Mouse (Mus musculus) adrenal gland, postnatal 14 days (tissue): ENCODE results near the gene Tmem234. TPM values are rescaled to one million over a fixed set of nuclear protein-coding genes. Genes with fewer than 3 reads are reported as not detected.
A peak's percentile ranks its signal among the peaks of the same experiment; 100 is the strongest.
"Not testable (repeated sequence)": the region's sequence is repeated elsewhere in the genome, so short reads cannot be mapped to it uniquely, and the experiment has no call there.

Experiments used
- DNase-seq: peaks from one replicate; pipeline ENCODE4 v3.0.0; 2021; ENCODE audit warnings: mixed read lengths
- long read RNA-seq, 2 experiments: library from polyadenylated mRNA; stranded (forward); transcript quantifications; one replicate each; pipeline ENCODE4 v2.0.0; 2021
- total RNA-seq: library from RNA; stranded (reverse); gene quantifications from 2 replicates; pipeline ENCODE4 v1.2.3, GENCODE M21; 2021

The Tmem234 gene
- 82.6 and 89.8 TPM in 2 replicates for total RNA-seq
- long read RNA-seq, experiment 1, transcript Tmem234-210 (5 exons, 1,519 nt), result minor isoform, 21 of 190 reads
- long read RNA-seq, experiment 1, transcript Tmem234-212 (6 exons, 680 nt), result minor isoform, 15 of 190 reads
- long read RNA-seq, experiment 1, transcript Tmem234-218 (4 exons, 1,124 nt), result minor isoform, 12 of 190 reads
- long read RNA-seq, experiment 1, transcript Tmem234-201 (5 exons, 1,437 nt), result major isoform, 50 of 190 reads
- long read RNA-seq, experiment 1, partial matches to known transcripts, result 21 of 190 reads
- long read RNA-seq, experiment 1, other reads (novel, unspliced or antisense), result 43 of 190 reads
- long read RNA-seq, experiment 2, transcript Tmem234-220 (4 exons, 652 nt), result minor isoform, 11 of 134 reads
- long read RNA-seq, experiment 2, transcript Tmem234-212 (6 exons, 680 nt), result minor isoform, 18 of 134 reads
- long read RNA-seq, experiment 2, transcript Tmem234-210 (5 exons, 1,519 nt), result minor isoform, 16 of 134 reads
- long read RNA-seq, experiment 2, transcript Tmem234-201 (5 exons, 1,437 nt), result major isoform, 44 of 134 reads
- long read RNA-seq, experiment 2, partial matches to known transcripts, result 14 of 134 reads
- long read RNA-seq, experiment 2, other reads (novel, unspliced or antisense), result 19 of 134 reads

- DNase-seq, result peak; percentile 93
These were observed at the start of gene Tmem234, which contains the start of gene Eif3i for GRCm38 (mm10) chr4:129600233-129601158. Tmem234 (plus strand) TSS chr4:129600668. Eif3i (minus strand) TSS chr4:129600648.

GRCm38 (mm10) chr4:129554512-129554911 is 46.0 kb upstream of the Tmem234 start:
- DNase-seq, result not testable (repeated sequence)

GRCm38 (mm10) chr4:129555421-129555861 is 45.0 kb upstream of the Tmem234 start:
- peak; percentile 89 for DNase-seq

DNA sequence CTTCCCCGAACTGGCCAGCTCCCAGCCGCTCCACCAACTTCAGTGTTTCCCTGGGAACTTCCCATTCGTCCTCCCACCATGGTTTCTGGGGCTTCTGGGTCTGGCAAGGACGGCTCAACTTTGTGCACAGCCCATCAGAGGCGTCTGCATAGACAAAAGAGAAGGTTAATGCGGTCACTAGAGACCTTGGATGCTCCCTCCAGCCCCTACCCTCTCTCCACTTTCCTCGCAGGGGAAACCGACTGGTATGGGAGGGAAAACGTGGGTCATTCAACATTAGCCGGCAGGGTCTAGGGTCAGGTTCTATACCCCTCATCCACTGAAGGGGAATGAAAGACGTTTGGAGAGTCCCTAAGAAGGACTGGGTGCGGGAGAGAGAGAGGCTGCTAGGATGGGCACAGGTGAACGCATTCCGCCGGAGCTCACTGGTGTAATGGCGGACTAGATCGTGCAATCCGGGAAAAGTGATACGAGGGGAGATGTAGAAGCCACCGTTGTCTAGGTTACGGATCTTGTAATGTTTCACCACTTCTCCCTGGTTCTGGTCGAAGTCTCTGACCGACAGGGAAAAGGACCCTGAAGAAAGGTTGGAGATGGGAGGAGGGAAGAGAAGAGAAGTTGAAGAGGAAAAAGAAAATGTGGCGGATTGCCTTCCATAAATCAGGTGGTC is 44.5 kb upstream of the Tmem234 start:
- DNase-seq, result no peak

DNA sequence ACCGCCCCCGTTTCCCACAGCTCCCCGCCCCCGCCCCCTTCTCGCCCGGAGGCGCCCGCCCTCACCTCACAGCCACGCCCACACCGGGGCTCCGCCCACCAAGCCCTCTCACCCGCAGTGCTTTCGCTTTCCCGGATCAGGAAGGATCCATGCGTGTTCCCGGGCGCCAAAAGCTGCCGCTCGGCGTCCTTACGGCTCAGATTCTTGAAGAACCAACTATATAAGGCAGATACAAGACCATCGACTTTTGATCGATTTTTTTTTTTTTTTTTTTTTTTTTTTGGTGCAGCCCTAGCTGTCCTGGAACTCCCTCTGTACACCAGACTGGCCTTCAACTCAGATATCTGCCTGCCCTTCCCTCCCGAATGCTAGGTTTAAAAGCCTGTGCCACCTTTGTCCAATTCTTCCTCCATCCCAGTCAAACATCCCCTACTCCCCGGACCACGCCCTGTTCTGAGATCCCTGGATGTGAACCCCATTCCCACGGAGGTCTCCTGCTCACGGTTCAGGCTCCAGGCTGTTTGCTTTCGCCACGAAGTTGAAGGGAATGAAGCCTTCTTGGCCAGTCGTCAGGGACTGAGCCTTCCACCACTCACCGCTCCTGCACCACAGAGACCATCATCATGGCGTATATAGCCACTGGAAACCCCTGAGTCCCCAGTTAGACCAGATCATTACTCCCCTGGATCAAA is 43.8 kb upstream of the Tmem234 start:
- DNase-seq, result peak; percentile 97

- peak; percentile 11 for DNase-seq
These were observed 43.1 kb upstream of the Tmem234 start for GRCm38 (mm10) chr4:129557256-129557808.

DNA sequence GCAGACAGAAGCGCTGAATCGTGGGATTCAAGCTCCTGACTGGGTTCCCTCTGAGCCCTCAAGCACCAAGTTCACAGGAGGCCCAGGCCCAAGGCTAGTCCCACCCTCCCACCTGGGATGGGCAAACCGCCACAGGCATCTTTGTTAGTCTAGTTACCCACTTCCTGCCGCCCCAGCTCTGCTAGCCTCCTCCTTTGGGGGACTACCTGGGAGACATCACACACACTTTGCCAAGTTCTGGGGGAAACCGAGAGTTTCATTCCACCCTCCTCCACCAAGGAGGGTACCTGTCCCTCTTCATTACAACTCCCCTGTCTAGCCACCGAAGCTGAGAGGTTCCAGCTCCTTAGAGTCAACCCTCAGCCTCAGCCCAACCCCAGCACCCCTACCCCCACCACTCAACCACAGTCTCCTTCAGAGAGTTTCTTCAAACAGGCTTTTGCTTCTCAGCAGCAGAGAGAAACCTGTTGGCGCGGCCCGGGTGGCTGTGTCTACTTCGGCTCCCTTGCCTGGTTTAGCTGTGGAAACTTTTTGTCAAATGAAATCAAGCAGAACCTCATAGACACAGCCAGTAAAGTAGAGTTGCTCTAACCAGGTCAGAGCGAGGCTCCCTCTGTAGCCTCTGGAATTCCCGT is 42.0 kb upstream of the Tmem234 start:
- DNase-seq, result peak; percentile 35

GRCm38 (mm10) chr4:129561184-129561583 is 39.3 kb upstream of the Tmem234 start:
- DNase-seq, result no peak

DNA sequence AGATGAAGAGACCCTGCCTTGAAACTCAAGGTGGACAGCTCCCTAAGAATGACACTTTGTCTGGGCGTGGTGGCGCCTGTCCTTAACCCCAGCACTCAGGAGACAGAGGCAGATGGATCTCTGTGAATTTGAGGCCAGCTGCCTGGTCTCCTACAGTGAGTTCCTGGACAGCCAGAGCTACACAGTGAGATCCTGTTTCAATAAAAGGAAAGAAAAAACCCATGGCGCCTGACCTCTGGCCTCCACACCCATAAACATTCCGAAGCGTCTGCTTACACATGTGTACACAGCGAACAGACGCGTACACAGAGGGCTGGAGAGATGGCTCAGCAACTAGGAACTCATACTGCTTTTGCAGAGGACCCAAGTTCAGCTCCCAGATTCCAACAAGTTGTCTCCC is 36.8 kb upstream of the Tmem234 start:
- DNase-seq, result no peak

- no peak for DNase-seq
These were observed 35.3 kb upstream of the Tmem234 start for GRCm38 (mm10) chr4:129565139-129565538.

DNA sequence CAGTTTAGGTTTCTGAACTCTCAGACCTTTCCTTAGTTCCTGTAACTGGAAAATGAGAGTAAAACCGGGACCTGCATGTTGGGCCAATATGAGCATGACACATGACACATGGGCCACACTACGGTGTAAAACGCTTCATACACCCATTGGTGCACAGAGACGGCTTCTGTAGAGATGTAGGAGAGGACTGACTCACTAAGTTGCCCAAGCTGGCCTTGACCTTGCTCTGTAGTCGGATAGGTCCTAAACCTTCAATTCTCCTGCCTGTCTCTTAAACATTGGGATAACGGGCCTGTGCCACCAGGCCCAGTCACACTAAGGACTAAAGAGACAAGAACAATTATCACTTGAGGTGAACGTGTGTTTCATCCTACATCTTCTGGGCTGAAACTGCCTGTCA is 32.1 kb upstream of the Tmem234 start:
- peak; percentile 45 for DNase-seq

DNA sequence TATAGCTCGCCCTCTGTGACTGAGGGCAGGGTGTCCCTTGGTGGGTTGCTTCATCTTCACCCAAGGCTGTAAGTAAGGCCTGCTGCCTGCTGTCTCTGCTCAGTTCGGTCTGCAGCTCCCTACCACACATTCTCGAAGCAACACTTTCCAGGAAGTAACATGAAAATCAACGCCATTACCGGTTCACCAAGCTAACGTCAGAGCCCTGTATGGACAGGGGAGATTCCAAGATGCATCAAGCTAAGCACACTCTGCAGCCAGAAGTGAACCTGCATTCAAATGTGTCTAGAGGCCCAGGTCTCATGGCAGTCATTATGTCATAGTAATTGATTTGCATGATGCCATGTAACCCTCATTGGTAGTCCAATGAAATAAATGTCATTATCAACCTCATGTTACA is 30.4 kb upstream of the Tmem234 start:
- DNase-seq, result no peak

- no peak for DNase-seq
These were observed 28.9 kb upstream of the Tmem234 start for GRCm38 (mm10) chr4:129571551-129572084.

DNA sequence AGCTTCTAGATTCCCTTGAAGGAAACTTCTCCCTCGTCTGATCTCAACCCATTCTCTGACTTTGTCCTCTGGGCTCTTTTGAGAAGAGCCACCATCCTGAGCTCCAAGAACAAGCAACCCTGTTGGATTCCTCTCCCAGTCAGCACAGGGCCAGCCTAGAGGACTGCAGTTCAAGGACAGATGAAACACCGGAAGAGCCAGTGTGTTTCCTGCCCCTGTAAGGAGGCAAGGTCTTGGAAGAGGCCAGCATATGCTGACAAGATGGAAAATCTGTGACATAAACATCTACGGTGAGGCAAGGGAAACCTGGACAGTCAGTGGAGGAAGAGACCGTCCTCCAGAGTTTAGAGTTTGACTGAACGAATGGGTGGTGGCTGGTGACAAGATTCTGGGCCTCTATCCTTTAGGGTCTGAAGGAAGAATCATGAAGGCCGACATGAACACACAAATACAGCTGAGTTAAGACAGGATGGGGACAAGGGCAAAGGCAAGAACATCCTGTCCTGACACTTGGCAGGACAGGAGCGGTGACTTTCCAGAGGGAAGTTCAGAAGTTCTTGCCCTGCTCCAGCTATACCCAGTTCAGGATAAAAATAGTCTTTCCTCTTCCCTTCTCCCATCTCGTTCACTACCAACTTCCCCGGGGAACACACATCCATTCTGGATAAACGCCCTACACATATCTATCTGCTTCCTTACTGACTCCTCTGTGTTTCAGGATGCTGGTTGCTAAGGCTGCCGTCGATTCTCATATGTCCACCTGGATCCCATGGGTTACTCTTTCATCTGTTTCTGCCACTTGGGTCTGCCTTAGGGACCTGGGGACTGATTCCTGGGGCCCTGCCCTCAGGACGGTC is 28.0 kb upstream of the Tmem234 start:
- DNase-seq, result no peak

DNA sequence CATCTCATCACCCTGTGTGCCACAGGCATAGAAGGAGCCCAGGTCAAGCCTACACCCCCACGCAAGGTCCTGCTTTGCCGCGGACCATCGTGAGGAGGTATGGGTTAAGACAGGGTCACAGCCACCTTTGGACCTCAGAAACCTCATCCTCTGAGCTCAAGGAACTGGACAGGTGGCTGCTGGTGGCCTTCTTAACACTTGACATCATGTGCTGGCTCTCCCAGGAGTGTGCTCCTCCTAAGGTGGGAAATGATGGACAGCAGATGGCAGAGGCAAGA is 27.4 kb upstream of the Tmem234 start:
- no peak for DNase-seq

- DNase-seq, result no peak
These were observed 27.0 kb upstream of the Tmem234 start, which contains the start of gene Lck for GRCm38 (mm10) chr4:129573430-129573829. Lck (minus strand) TSS chr4:129573641.

DNA sequence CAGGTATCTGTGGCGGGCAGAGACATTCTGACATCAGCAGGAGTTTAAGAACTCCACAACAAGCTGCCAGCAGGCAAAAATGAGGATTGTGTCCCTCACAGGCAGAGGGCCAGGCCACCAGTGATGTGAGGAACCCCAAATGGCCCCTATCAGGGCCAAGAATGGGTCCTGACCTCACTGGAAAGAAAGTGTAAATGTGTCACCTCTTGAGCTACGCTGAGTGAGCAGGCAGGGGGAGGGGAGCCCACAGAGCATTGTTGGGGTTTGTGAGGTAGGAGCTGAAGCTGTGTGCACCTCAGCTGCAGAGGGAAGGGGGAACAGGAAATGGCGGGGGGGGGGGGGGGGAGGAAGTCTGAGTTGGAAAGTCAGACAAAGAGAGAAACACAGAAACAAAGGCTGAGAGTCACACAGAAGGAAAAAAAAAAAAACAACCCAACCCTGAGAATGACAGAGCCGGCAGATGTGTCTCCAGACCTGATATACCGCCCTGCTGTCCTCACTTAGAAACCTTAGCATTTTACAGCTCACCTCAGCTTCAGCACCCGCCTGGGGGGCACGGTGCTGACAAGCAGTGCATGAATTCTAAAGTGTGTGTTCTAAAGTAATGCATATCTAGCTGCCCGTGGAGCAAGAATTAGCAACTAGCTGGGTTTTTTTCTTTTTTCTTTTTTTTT is 25.2 kb upstream of the Tmem234 start:
- DNase-seq, result peak; percentile 61

DNA sequence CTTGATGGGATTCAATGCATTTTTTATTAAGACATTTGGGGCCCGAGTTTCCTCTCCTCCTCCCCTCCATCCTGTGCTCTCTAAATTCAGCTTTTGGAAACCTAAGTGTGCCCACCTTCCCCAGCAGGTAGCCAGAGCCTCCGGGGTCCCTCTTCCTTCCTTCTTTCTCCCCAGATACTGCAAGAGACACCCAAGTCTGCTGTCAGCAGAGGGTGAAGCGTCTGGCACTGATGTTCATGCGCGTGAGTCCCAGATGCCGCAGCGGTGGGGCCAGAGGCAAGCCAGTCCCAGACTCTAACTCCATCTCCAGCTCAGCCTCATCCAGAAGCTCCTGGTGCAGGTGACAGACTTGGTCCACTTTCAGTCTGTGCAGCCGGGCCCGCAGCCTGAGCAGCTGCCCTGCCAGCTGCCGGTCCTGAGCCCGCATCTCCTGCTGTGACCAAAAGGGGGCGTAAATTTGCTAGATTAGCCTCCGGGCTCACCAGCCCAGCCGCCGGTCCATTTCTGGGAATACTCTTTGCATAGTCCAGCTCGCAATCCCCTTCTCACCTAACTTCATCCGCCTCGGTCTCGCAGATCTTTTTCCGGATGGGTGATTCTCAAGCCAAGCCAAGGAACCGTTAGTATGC is 23.5 kb upstream of the Tmem234 start:
- peak; percentile 87 for DNase-seq
